Mouse (Mus musculus) liver, postnatal 0 days (tissue): ENCODE data around the gene Mgat1.

Experiments
- CTCF ChIP-seq: sonication (generic); IDR thresholded peaks from 2 replicates; pipeline ENCODE4 v1.5.1; 2016; ENCODE audit warnings: antibody characterized with exemption, low read depth
- EP300 ChIP-seq: IDR thresholded peaks from 2 replicates; pipeline ENCODE4 v1.6.1; 2016; ENCODE audit warnings: antibody characterized with exemption, low read depth, mild to moderate bottlenecking

GRCm38 (mm10) chr11:49244595-49244930, 572 bp downstream of the Mgat1 start:
- TF ChIP-seq CTCF (no peak), EP300 (no peak)
